Mouse (Mus musculus): ENCODE measurements around the gene Dcakd. TPM values are rescaled to one million over a fixed set of nuclear protein-coding genes. Genes with fewer than 3 reads are reported as not detected.

Gene Dcakd
- total RNA-seq, 4 experiments from 2014 or later: 10.3 to 15.1 (median 13.0) TPM

DNA sequence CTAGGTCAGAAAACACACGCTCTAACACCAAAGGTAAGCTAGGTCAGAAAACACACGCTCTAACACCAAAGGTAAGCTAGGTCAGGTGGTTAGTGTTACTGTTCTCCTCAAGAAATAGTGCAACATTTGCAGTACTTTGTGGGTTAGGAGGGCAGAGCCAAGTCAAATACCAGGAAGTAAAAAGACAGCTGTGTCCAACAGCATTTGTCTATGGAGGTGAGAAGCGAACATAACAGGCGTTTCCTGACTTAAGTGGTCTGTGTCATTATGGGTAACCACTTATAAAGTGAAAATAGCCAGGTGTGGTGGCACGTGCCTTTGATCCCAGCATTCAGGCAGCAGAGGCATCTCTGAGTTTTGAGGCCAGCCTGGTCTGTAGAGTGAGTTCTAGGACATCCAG is 21.5 kb upstream of the Dcakd start:
- no peak for DNase-seq (ENCODE audit: low spot score in 2 of 2)

GRCm38 (mm10) chr11:103046286-103046685 is 18.2 kb upstream of the Dcakd start:
- DNase-seq (ENCODE audit: low spot score in 2 of 2): no peak

DNA sequence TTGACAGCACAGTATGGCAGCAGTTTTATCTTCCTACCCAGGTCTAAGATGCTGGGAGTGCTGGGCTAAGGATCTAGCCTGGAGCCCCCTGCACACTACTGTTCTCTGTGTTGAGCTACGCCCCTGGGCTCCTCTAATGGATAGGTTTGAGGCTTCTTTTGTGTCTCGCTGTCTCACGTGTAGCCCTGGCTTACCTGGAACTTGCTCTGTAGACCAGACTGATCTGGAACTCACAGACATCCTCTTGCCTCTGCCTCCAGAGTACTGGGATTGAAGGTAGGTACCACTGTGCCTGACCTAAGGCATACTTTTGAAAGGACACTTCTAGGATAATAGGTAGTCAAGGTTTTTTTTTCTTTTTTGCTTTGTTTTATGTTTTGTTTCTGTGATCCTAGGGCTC is 15.8 kb upstream of the Dcakd start:
- no peak for DNase-seq (ENCODE audit: low spot score in 2 of 2)

DNA sequence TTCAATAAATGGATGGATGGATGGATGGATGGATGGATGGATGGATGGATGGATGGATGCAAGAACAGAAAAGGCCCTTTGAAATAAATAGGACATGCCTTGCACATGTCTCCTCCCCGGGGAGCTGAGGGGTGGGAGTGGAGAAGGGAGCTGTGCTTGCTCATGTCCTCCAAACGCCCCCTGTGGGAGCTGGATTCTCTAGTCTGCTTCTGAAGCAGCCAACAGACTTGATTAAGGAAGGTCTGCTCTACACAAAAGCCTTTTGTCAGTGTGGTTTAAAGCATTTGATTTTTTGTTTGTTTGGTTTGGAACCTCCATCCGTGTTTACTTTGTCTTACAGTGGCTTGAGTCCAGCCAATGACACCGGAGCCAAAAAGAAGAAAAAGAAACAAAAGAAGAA is 14.7 kb upstream of the Dcakd start:
- no peak for DNase-seq (ENCODE audit: low spot score in 2 of 2)

- no peak for DNase-seq (ENCODE audit: low spot score in 2 of 2)
These were observed 9.9 kb upstream of the Dcakd start for GRCm38 (mm10) chr11:103038037-103038436.

DNA sequence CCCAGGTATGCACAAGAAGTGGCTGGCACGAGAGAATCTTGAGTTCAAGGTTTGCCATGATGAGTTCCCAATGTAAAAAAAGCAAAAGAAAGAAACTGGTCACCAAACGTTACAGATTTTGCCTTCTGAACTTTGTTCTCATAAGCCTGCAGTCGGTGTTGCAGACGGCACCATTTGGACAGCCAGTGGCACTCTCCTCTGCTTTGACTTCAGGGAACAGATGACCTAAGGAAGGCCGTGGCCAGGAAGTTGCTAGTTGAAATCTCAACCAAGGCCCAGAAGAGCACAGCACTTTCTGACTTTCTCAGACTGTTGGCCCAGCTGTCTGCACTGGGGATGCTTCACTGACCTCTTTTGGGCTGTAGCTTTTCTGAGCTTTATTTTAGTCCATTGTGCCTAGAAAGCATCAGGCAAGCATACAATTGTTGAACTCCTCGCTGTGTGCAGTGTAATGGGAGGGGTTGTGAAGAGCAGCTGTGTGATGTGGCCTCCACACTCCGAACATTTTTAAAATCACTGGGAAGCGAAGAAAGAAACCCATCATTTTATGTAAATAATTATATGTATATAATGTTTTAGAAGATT is 8.8 kb upstream of the Dcakd start:
- DNase-seq (ENCODE audit: low spot score in 2 of 2): no peak

GRCm38 (mm10) chr11:103035007-103035406 is 6.9 kb upstream of the Dcakd start:
- no peak for DNase-seq (ENCODE audit: low spot score in 2 of 2)

- no peak for DNase-seq (ENCODE audit: low spot score in 2 of 2)
These were observed 4.9 kb upstream of the Dcakd start for GRCm38 (mm10) chr11:103033030-103033429.

DNA sequence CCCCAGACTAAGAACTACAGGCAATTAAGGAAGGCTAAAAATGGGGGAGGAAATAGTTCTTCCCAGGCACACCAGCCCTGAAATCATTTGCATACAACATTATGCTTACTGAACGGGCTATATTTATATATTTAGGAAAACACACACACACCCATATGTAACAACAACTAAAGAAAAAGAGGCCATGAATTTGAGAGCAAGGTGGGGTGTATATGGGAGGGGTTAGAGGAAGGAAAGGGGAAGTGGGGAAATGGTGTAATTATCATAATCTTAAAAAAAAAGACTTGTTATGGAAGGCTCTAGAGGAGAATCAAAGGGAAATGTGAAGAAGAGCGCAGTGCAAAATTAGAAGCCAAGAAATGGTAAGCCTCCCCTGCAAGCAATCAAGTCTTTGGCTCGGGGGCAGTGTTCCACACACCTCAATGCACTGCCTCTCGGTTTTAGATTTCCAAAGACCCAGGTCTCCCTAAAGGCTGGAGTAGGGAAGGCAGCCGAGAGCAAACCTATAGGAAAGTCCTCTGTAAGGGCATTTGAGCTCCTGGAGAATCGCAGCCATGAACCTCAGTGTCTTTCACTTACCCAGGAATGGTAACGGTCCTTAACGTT is 460 bp downstream of the Dcakd start:
- no peak for DNase-seq (ENCODE audit: low spot score in 2 of 2)

- no peak for DNase-seq (ENCODE audit: low spot score in 2 of 2)
These were observed 1.2 kb downstream of the Dcakd start for GRCm38 (mm10) chr11:103026901-103027300.

- DNase-seq (ENCODE audit: low spot score in 2 of 2): no peak
These were observed 4.2 kb downstream of the Dcakd start for GRCm38 (mm10) chr11:103023974-103024373.

DNA sequence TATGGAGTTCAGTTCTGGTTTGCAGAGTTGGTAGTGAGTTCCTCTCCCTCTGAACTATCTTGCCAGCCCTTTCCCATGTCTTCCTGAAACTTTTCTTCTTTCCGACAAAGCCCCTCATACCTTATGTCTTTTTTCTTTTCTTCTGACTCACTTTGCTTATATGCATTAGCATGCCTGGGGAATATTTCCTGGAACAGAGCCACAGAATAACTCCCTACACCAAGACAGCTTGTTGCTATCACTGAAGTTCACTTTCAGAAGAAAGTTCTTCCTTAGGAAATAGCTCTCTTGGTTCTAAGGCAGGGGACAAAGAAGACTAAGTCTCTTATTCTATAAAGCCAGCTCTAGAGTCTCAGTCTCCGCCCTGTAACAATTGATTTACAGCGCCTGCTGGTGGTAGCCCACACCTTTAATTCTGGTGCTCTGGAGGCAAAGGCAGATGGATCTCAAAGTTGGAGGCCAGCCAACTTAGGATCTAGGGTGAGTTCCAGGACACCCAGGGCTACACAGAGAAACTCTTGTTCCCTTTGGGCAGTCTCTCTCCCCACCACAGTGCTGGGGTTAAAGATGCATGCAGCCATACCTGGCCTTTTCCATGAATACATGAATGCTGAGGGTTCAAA is 7.3 kb downstream of the Dcakd start:
- no peak for DNase-seq (ENCODE audit: low spot score in 2 of 2)

- no peak for DNase-seq (ENCODE audit: low spot score in 2 of 2)
These were observed 8.8 kb downstream of the Dcakd start for GRCm38 (mm10) chr11:103019325-103019724.

DNA sequence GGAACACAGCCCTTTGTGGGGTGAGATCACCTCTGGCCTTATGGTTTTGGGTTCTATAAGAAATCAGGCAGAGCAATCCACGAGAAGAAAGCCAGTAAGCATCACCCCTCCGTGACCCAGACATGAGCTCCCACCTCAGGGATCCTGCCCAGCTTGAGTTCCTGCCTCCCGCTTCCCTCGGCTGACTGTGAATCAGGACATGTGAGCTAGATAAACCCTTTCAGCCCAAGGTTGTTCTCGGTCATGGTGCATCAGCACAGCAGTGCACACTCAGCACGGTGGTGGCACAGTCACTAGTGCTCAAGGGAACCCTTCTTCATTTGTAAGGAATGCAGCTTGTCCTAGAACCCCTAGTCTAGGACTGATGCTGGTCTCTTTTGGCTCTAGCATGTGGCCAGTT is 9.3 kb downstream of the Dcakd start:
- no peak for DNase-seq (ENCODE audit: low spot score in 2 of 2)

- DNase-seq (ENCODE audit: low spot score in 2 of 2): no peak
These were observed 10.5 kb downstream of the Dcakd start for GRCm38 (mm10) chr11:103017661-103018060.

DNA sequence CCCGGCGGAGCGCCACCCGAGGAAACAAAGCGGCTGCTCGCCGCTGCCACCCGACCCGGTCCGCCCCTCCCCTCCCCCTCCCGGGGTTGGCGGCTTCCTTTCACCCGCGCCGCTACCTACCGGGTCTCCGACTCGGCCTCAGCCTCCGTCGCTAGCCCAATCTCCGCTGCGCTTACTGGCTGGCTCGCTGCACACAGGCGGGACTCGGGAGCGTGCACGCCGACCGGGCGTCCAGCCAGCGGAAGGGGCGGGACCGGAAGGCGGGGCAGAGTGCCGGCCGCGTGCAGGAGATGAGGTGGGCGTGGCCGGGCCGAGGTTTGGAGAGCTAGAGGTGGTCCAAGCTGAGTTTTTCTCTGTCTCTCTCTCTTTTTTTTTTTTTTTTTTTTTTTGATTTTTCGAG is 11.2 kb downstream of the Dcakd start:
- DNase-seq (ENCODE audit: low spot score in 2 of 2): peak; percentile 98

GRCm38 (mm10) chr11:103015881-103016825 is 12.0 kb downstream of the Dcakd start:
- DNase-seq (ENCODE audit: low spot score in 2 of 2): no peak

DNA sequence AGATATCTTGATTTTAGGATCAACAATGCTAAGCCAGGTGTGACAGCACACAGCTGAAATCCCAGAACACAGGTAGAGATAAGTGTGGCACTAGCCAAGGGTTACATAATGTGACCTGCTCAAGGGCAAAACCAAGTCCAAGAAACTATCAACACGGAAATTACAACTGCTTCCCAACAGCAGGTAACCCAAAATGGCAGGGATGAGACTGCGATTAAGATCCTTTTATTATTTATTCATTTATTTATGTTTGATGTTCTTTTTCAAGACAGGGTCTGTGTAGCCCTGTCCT is 17.0 kb downstream of the Dcakd start:
- no peak for DNase-seq (ENCODE audit: low spot score in 2 of 2)

GRCm38 (mm10) chr11:103010454-103011205 is 17.5 kb downstream of the Dcakd start:
- DNase-seq (ENCODE audit: low spot score in 2 of 2): no peak

DNA sequence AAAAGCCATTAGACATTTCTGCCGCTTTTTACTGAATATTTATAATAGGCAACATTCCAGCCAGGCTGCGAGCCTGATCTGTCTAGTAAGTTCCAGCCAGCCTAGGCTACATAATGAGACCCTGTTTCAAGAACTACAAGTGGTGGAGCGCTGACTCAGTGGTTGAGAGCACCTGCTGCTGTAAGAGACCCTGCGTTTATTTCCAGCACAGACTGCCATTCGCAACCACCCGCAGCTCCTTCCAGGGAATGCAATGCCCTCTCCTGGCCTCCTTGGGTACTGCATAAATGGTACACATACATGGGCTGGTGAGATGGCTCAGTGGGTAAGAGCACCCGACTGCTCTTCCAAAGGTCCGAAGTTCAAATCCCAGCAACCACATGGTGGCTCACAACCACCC is 18.9 kb downstream of the Dcakd start:
- no peak for DNase-seq (ENCODE audit: low spot score in 2 of 2)

GRCm38 (mm10) chr11:103008558-103008957 is 19.6 kb downstream of the Dcakd start:
- DNase-seq (ENCODE audit: low spot score in 2 of 2): no peak

- no peak for DNase-seq (ENCODE audit: low spot score in 2 of 2)
These were observed 21.2 kb downstream of the Dcakd start for GRCm38 (mm10) chr11:103007001-103007340.

Measured in gastrocnemius, adult 8-10 months (tissue).